Mouse (Mus musculus): ENCODE results near the gene Dennd2c. TPM values are rescaled to one million over a fixed set of nuclear protein-coding genes. Genes with fewer than 3 reads are reported as not detected.
A peak's percentile ranks its signal among the peaks of the same experiment; 100 is the strongest.

The Dennd2c gene
- total RNA-seq (2014; fragmentation: Nextera tagmentation) = 6.0 and 14.1 TPM in 2 replicates
- 5.3 and 7.2 TPM in 2 replicates for total RNA-seq (2017)
- polyA plus RNA-seq (2012) = 0.23 and 0.35 TPM in 2 replicates

DNA sequence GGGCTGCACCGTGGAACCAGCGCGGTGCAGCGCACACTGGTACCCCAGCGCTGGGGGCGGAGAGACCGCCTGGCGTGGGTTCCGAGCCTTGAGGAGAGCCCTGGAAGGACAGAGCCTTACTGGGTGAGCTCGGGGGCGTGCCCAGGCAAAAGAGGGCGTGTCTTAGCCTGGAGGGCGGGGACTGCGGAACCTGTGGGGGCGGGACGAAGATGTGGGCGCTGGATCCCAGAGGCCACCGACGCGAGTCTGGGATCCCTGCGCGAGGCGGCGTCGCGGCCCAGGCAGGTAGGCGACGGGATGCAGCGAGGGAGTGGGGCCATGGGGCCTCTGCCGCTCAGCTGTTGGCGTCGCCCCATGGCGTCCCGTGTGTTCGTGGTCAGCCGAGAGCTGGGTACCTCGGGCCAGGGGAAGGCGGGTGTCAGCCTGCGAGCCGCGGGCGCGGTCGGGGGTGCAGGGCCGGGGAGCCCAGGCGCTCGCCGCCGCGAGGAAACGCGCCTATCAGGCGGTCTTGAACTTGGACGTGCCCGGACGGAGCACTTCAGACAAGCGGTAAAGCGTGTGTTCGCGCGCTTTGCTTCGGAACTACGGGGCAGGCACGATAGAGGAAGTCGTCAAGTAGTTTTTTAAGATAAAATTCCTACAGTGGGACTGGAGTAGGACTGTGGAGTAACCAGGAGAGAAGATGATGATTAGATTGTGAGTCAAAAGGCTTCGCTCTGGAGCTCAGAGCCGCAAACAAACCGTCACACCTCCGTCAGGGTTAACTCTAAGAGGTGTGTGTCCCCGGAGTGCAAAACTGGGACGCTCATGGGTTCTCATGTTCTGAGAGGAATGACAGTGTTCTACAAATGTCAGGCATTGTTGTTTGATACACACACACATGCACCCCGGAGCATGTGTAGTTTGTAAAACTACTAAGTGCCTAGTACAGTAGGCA, at the start of gene Dennd2c:
TSS of gene Dennd2c (plus strand) at position 151 of the 937 bp plus-strand sequence.
- H3K27me3 ChIP-seq (ENCODE audit: insufficient read depth, low read length) = peaks cover 10% of the 10 kb centered on the region
- no peaks in the 10 kb centered on the region for H3K9me3 ChIP-seq (replicated peaks)
- peak; percentile 97 for ATAC-seq (ENCODE audit: extremely low read depth, insufficient number of reproducible peaks, low FRiP score, poor library complexity, severe bottlenecking)
- DNase-seq (ENCODE audit: low spot score) = peak; percentile 91
- TF ChIP-seq CTCF (IDR thresholded peaks at IDR 0.05; ENCODE audit: low read depth, low read length) (no peak), POLR2AphosphoS5 (IDR thresholded peaks at IDR 0.05; ENCODE audit: insufficient replicate concordance, low read depth, low read length) (no peak), GATA2 (IDR thresholded peaks at IDR 0.05; ENCODE audit: borderline replicate concordance, low read depth, low read length) (no peak), GATA1 (IDR thresholded peaks at IDR 0.05; ENCODE audit: borderline replicate concordance, low read length) (no peak), TAL1 (conservative IDR thresholded peaks at IDR 0.05; ENCODE audit: low read depth, low read length) (no peak)
- H3K4me3 ChIP-seq (ENCODE audit: low read depth, low read length) = peak within 1 kb of the TSS; percentile 86
- no peaks in the 10 kb centered on the region for H3K36me3 ChIP-seq (replicated peaks)
- peaks cover 18% of the 10 kb centered on the region for H3K4me1 ChIP-seq (ENCODE audit: insufficient read depth, low read depth, low read length)

DNA sequence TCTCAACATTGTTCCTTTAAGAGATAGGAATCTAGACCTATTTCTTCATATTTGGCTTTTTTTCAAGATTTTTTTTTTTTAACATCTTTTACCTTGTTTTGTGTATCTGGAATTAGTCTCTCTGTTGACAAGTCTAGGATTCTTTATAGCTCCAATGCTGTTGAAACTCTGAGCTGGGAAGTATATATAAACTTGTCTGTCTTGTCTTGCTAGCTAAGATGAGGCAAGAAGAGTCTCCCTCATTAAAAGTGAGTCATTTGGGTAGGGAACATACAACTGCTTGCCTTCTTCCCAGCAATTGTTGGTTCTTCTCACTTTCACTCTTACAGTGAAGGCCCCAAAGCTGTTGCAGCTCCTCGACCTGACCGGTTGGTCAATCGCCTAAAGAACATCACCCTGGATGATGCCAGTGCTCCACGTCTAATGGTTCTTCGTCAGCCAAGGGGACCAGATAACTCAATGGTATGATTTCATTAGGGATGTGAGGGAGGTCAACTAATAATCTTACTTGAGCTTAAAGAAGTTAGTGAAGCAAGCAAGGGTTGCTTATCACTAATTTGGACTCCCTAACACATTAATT, 46.3 kb upstream of the Dennd2c start:
- Histone ChIP-seq H3K4me3 (ENCODE audit: low read depth, low read length) (no peak overlapping the region), H3K4me1 (ENCODE audit: insufficient read depth, low read depth, low read length) (peaks cover 12% of the 10 kb centered on the region), H3K36me3 (replicated peaks) (peaks cover 71% of the 10 kb centered on the region), H3K27me3 (ENCODE audit: insufficient read depth, low read length) (no peaks in the 10 kb centered on the region), H3K9me3 (replicated peaks) (no peaks in the 10 kb centered on the region)
- DNase-seq (ENCODE audit: low spot score) (no peak), ATAC-seq (ENCODE audit: extremely low read depth, insufficient number of reproducible peaks, low FRiP score, poor library complexity, severe bottlenecking) (no peak)
- TF ChIP-seq CTCF (IDR thresholded peaks at IDR 0.05; ENCODE audit: low read depth, low read length) = no peak
- no peak for TF ChIP-seq GATA1 (IDR thresholded peaks at IDR 0.05; ENCODE audit: borderline replicate concordance, low read length)
- no peak for TF ChIP-seq GATA2 (IDR thresholded peaks at IDR 0.05; ENCODE audit: borderline replicate concordance, low read depth, low read length)
- no peak for TF ChIP-seq TAL1 (conservative IDR thresholded peaks at IDR 0.05; ENCODE audit: low read depth, low read length)
- no peak for TF ChIP-seq POLR2AphosphoS5 (IDR thresholded peaks at IDR 0.05; ENCODE audit: insufficient replicate concordance, low read depth, low read length)

DNA sequence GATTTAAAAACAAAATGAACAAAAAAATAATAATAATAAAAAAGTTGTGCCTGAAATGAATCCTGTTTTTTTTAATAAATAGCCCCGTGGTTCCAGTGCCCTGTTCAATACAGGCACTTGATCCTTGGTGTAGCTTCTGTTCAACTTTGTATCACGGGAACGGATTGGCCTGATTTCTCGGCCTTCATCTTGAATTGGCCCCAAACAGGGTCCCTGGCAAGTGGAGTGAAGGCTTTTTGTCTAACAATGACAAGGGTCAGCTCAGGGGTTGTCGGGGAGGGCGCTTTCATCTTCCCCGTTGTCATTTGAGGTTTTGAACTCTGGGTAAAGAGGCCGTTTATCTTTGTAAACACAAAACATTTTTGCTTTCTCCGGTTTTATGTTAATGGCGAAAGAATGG, 44.7 kb upstream of the Dennd2c start:
- no peaks in the 10 kb centered on the region for H3K27me3 ChIP-seq (ENCODE audit: insufficient read depth, low read length)
- peaks cover 12% of the 10 kb centered on the region for H3K4me1 ChIP-seq (ENCODE audit: insufficient read depth, low read depth, low read length)
- peaks cover 72% of the 10 kb centered on the region for H3K36me3 ChIP-seq (replicated peaks)
- ATAC-seq (ENCODE audit: extremely low read depth, insufficient number of reproducible peaks, low FRiP score, poor library complexity, severe bottlenecking) (no peak), DNase-seq (ENCODE audit: low spot score) (peak; percentile 5)
- no peak for TF ChIP-seq GATA1 (IDR thresholded peaks at IDR 0.05; ENCODE audit: borderline replicate concordance, low read length)
- TF ChIP-seq TAL1 (conservative IDR thresholded peaks at IDR 0.05; ENCODE audit: low read depth, low read length) = no peak
- no peak for TF ChIP-seq CTCF (IDR thresholded peaks at IDR 0.05; ENCODE audit: low read depth, low read length)
- no peak for TF ChIP-seq POLR2AphosphoS5 (IDR thresholded peaks at IDR 0.05; ENCODE audit: insufficient replicate concordance, low read depth, low read length)
- TF ChIP-seq GATA2 (IDR thresholded peaks at IDR 0.05; ENCODE audit: borderline replicate concordance, low read depth, low read length) = no peak
- peak overlapping the region; percentile 77; the same call in 1 of the 2 replicates for H3K4me3 ChIP-seq (ENCODE audit: low read depth, low read length)
- H3K9me3 ChIP-seq (replicated peaks) = no peaks in the 10 kb centered on the region

DNA sequence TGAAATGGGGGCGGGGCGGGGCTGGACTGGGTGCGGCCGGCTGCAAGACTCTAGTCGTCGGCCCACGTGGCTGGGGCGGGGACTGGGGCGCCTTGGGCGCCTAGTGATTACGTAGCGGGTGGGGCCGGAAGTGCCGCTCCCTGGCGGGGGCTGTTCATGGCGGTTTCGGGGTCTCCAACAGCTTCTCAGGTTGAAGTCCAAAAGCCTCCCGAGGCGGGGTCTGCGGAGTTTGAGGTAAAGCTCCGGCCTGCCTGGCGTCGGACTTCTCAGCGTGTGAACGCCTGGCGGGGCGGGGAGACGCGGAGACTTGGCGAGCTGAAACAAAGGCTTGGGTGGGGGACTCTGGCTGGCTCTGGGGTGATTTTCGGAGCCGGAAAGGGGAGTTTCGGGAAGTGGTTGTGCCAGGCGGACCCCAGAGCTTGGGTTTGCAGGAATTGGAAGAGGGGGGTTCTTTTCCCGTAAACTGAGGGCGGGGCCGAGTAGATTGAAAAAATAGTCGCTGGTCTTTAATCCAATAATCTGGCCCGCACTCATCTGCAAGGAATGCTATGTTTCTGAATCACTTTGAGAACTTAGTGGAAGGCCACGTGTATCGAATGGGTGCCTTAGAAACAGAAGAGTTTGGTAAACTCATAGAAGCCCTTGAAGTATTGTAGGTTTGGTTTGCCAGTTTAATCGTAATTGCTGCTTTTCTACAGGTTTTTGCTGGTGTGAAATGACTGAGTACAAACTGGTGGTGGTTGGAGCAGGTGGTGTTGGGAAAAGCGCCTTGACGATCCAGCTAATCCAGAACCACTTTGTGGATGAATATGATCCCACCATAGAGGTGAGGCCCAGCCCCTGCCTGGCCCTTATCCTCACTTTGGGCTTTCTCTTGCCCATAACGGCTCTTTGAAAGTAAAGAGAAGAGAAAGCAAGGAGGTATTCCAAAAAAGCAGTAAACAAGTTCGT, 43.9 kb upstream of the Dennd2c start, which contains the start of gene Nras:
TSS of gene Nras (plus strand) at position 79 of the 951 bp plus-strand sequence.
- Histone ChIP-seq H3K9me3 (replicated peaks) (no peaks in the 10 kb centered on the region), H3K27me3 (ENCODE audit: insufficient read depth, low read length) (no peaks in the 10 kb centered on the region), H3K4me1 (ENCODE audit: insufficient read depth, low read depth, low read length) (peaks cover 12% of the 10 kb centered on the region), H3K4me3 (ENCODE audit: low read depth, low read length) (peak within 1 kb of the TSS; percentile 77), H3K36me3 (replicated peaks) (peaks cover 72% of the 10 kb centered on the region)
- TF ChIP-seq CTCF (IDR thresholded peaks at IDR 0.05; ENCODE audit: low read depth, low read length) = no peak
- no peak for TF ChIP-seq TAL1 (conservative IDR thresholded peaks at IDR 0.05; ENCODE audit: low read depth, low read length)
- TF ChIP-seq POLR2AphosphoS5 (IDR thresholded peaks at IDR 0.05; ENCODE audit: insufficient replicate concordance, low read depth, low read length) = no peak; the same call in 1 of the 2 replicates
- DNase-seq (ENCODE audit: low spot score) = peak; percentile 83
- peak; percentile 85 for ATAC-seq (ENCODE audit: extremely low read depth, insufficient number of reproducible peaks, low FRiP score, poor library complexity, severe bottlenecking)

DNA sequence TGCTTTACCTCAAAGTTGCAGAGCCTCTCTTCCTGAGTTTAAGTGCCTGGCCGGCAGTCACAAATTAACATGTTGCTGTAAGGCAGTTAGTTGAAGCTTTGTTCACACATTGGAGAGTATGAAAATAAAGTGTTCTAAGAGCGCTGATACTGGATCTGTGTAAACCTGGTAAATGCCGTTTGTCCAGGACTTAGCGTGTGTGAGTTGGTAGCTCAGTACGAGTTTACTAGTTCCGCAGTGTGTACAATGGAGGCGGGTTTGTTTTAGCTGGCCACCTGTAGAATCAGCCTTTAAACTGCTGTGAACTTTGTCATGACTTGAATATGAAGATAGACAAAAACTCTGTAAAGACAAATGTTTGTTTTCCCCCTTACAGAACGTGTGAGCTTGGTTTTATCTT, 35.5 kb upstream of the Dennd2c start:
- Histone ChIP-seq H3K27me3 (ENCODE audit: insufficient read depth, low read length) (no peaks in the 10 kb centered on the region), H3K4me1 (ENCODE audit: insufficient read depth, low read depth, low read length) (no peaks in the 10 kb centered on the region), H3K4me3 (ENCODE audit: low read depth, low read length) (no peak overlapping the region), H3K9me3 (replicated peaks) (no peaks in the 10 kb centered on the region), H3K36me3 (replicated peaks) (peaks cover 76% of the 10 kb centered on the region)
- ATAC-seq (ENCODE audit: extremely low read depth, insufficient number of reproducible peaks, low FRiP score, poor library complexity, severe bottlenecking) (no peak), DNase-seq (ENCODE audit: low spot score) (no peak)
- TF ChIP-seq POLR2AphosphoS5 (IDR thresholded peaks at IDR 0.05; ENCODE audit: insufficient replicate concordance, low read depth, low read length) = no peak
- TF ChIP-seq CTCF (IDR thresholded peaks at IDR 0.05; ENCODE audit: low read depth, low read length) = no peak
- TF ChIP-seq GATA1 (IDR thresholded peaks at IDR 0.05; ENCODE audit: borderline replicate concordance, low read length) = no peak
- no peak for TF ChIP-seq TAL1 (conservative IDR thresholded peaks at IDR 0.05; ENCODE audit: low read depth, low read length)
- TF ChIP-seq GATA2 (IDR thresholded peaks at IDR 0.05; ENCODE audit: borderline replicate concordance, low read depth, low read length) = no peak

All from G1E (cell line).